Mouse (Mus musculus) heart, adult 18-20 months (tissue): ENCODE data around the gene Psd. TPM values are rescaled to one million over a fixed set of nuclear protein-coding genes. Genes with fewer than 3 reads are reported as not detected.

Experiments used
- DNase-seq, 2 experiments: peaks; one replicate each; pipeline ENCODE4 v3.0.0; 2021 to 2022; ENCODE audit warnings: mixed read lengths in 1 of 2
- long read RNA-seq, 2 experiments: library from polyadenylated mRNA; stranded (forward); transcript quantifications; one replicate each; pipeline ENCODE4 v2.0.0; 2021
- total RNA-seq, 2 experiments: library from RNA; stranded (reverse); gene quantifications; 2 replicates each; pipeline ENCODE4 v1.2.3; 2021

Psd gene
- under 1 TPM; 0.51 to 0.60 TPM for total RNA-seq
- long read RNA-seq, experiment 1, partial matches to known transcripts: 0 of 3 reads
- long read RNA-seq, experiment 1, other reads (novel, unspliced or antisense): 3 of 3 reads
- long read RNA-seq, experiment 2, partial matches to known transcripts: 0 of 1 reads
- long read RNA-seq, experiment 2, other reads (novel, unspliced or antisense): 1 of 1 reads

- DNase-seq: peak; percentile 49 to 71
These were observed at the start of gene Psd for GRCm38 (mm10) chr19:46326756-46327305. Gene Psd (minus strand): TSS chr19:46327156.

GRCm38 (mm10) chr19:46375891-46376290, 48.9 kb upstream of the Psd start:
- no peak for DNase-seq

GRCm38 (mm10) chr19:46375489-46375888, 48.5 kb upstream of the Psd start:
- peak; percentile 27 to 32 for DNase-seq

GRCm38 (mm10) chr19:46374477-46375088, 47.6 kb upstream of the Psd start:
- no peak for DNase-seq

GRCm38 (mm10) chr19:46369204-46369603, 42.2 kb upstream of the Psd start:
- DNase-seq: peak; percentile 80

- no peak for DNase-seq
These were observed 41.0 kb upstream of the Psd start for GRCm38 (mm10) chr19:46367798-46368590.

- no peak for DNase-seq
These were observed 36.5 kb upstream of the Psd start for GRCm38 (mm10) chr19:46363294-46364009.

GRCm38 (mm10) chr19:46362104-46362503, 35.1 kb upstream of the Psd start:
- no peak for DNase-seq

GRCm38 (mm10) chr19:46358381-46358780, 31.4 kb upstream of the Psd start:
- no peak for DNase-seq

GRCm38 (mm10) chr19:46357344-46358280, 30.7 kb upstream of the Psd start:
- peak; percentile 39 to 51 for DNase-seq

- peak; percentile 85 to 91 for DNase-seq
These were observed 29.8 kb upstream of the Psd start for GRCm38 (mm10) chr19:46356701-46357138.

- no peak for DNase-seq
These were observed 23.4 kb upstream of the Psd start, which contains the start of gene 2310034G01Rik for GRCm38 (mm10) chr19:46350168-46350932. Gene 2310034G01Rik (minus strand): TSS chr19:46350302.

- DNase-seq: no peak
These were observed 22.6 kb upstream of the Psd start for GRCm38 (mm10) chr19:46349550-46349949.

GRCm38 (mm10) chr19:46348761-46349458, 22.0 kb upstream of the Psd start:
- DNase-seq: peak; percentile 71 to 80

GRCm38 (mm10) chr19:46347936-46348668, 21.1 kb upstream of the Psd start:
- no peak for DNase-seq

GRCm38 (mm10) chr19:46347146-46347545, 20.2 kb upstream of the Psd start:
- DNase-seq: no peak

GRCm38 (mm10) chr19:46344710-46345419, 17.9 kb upstream of the Psd start:
- no peak for DNase-seq
